Mouse (Mus musculus): ENCODE measurements around the gene D5Ertd577e.
"Not testable (repeated sequence)": the region's sequence is repeated elsewhere in the genome, so short reads cannot be mapped to it uniquely, and the experiment has no call there.

Gene D5Ertd577e

GRCm38 (mm10) chr5:95456506-95456905 lies at the start of gene D5Ertd577e:
D5Ertd577e (plus strand) TSS chr5:95456806.
- DNase-seq = not testable (repeated sequence)

- not testable (repeated sequence) for DNase-seq
These were observed 53.9 kb downstream of the D5Ertd577e start, which contains the start of gene Gm3286 for GRCm38 (mm10) chr5:95510458-95510857. Gm3286 (plus strand) TSS chr5:95510758.

All from thymus, postnatal 25 days (tissue).